Mouse (Mus musculus): Measurements from ENCODE around the gene Plxna2.

Plxna2 gene

DNA sequence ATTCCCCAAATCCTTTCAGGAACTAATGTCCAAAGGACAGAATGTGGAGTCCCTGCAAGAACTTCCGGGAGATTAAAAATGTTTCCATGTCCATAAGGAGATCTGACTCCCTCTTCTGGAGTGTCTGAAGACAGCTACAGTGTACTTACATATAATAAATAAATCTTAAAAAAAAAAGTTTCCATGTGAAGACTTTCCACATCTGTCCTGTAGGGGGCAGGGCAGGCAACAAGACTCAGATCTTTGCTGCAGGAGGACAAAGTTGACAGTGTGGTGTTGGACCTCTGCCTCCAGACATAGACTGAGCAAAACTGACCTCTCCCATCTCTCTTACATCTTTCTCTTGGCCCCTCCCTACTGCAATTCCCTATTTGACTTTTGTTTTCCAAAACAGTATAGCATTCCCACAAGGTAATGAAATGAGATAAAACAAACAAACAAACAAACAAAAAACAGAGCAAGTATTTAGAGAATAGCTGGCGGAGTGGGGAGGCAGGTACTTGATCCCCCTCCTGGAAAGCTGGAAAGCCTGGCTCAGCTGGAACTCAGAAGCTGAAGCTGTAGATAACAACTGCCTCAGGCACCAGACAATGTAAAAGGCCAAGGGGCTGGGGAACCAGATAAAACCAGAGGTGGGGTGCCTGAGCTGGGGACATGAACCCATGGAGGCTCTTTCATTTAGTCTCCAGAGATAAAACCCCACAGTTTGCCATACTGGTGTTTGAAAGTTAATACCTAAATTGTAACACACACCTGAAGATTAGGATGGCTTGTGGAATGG lies 143.6 kb downstream of the Plxna2 start:
- no peak for DNase-seq (ENCODE audit: low read depth in 2 of 2, low spot score in 2 of 2)

GRCm38 (mm10) chr1:194762896-194763295 lies 144.9 kb downstream of the Plxna2 start:
- no peak for DNase-seq (ENCODE audit: low read depth in 2 of 2, low spot score in 2 of 2)

DNA sequence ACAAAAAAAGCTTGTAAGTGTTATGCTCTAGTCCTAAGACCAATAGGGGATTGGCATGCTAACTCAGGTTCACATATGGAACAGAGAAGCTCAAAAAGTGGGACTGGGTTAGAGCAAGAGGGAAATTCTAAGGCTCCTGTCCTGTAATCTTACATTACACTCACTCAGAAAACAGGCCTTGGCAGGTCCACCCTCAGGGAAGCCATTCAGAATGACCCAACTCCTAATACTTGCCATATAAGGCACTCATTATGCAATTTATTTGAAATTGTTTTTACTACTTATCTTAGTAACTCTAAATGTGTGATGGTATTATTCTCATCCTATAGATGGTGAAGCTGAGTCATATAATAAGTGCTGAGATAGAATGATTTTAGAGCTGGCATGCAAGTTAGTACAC lies 146.9 kb downstream of the Plxna2 start:
- DNase-seq (ENCODE audit: low read depth in 2 of 2, low spot score in 2 of 2): no peak

DNA sequence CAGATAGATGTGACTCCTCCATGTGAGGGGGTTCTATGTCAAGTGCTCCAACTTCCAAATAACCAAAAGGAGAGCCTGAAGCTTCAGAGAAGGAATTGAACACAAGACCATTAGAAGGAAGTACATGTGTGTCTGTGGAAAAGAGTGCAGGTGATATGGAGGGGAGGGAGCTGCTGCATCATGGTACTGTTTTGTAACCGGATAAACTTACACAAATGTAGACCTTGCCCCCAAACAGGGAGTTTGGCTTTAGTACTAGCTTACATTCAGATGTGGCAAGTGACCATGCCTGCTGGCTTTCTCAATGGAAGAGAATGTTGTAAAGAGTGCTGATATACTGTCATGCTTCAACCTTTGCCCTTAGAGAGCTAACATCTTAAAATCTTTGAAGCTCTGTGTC lies 150.8 kb downstream of the Plxna2 start:
- DNase-seq (ENCODE audit: low read depth in 2 of 2, low spot score in 2 of 2): no peak

DNA sequence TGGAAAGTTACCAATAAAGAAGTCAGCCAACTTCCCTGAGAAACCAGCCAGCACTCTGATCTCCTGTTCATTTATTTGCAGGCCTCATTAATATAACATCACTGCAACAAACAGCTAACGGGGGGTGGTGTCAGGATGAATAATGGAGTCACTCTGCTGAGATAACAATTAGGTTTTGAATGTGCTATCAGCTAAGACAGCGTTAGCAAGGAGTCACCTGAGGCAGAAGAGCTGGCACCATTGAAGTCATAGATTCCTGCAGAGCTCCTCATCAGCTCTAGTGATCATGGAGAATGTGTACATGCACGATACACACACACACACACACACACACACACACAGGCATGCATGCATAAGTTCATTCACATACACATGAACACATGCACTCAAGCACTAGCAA lies 154.0 kb downstream of the Plxna2 start:
- no peak for DNase-seq (ENCODE audit: low read depth in 2 of 2, low spot score in 2 of 2)

DNA sequence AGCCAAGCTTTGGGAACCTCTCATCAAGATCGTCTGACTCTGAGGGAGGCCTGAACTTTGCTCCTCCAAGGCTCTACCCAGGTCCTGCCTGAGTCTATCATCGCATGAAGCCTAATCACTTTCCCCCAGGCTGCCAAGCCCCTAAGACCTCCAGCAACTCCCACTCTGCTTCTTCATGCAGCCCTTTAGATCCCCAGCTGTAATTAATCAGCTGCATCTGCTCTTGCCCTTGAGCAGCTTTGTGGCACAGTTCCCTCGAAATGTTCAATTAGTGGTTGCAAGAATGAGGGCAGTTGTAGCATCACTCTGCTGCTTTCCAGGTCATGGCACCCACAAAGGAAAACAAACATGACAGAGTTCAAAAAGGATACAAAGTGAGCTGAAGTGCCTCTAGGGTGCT lies 155.9 kb downstream of the Plxna2 start:
- DNase-seq (ENCODE audit: low read depth in 2 of 2, low spot score in 2 of 2): no peak

GRCm38 (mm10) chr1:194774350-194774749 lies 156.3 kb downstream of the Plxna2 start:
- DNase-seq (ENCODE audit: low read depth in 2 of 2, low spot score in 2 of 2): no peak

GRCm38 (mm10) chr1:194774754-194775153 lies 156.7 kb downstream of the Plxna2 start:
- no peak for DNase-seq (ENCODE audit: low read depth in 2 of 2, low spot score in 2 of 2)

DNA sequence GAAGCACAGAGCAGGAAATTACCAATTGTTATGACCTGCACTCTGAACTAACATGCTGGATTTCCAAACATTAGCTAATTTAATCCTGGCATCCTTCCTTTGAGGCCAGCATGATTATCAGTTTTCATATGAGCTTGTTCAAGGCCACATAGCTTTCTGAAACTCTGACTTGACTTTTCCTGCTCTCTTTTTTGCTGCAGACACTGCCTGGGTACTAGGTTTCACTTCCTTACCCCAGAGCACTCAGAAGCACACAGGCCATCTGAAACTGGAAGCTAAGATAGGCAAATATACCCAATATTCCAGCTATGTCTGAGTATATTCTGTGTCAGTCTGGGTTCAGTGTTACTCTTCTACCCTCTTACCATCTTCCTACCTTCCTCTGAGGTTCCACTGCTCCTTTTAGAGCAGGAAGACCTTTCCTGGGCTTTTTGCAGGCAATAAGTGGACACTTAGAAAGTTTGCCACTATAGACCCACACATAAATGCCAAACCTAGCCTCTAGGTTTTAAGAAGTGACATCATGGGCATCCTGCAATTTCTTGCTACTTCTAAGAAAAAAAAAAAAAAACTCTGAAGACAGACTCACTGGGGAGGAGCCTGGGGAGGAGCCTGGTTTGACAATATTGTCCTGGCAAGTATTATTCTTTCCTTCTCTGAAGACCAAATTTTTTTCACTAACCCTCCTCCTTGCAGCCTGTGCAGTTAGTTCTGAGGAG lies 157.8 kb downstream of the Plxna2 start:
- DNase-seq (ENCODE audit: low read depth in 2 of 2, low spot score in 2 of 2): no peak

GRCm38 (mm10) chr1:194776510-194777244 lies 158.7 kb downstream of the Plxna2 start:
- no peak for DNase-seq (ENCODE audit: low read depth in 2 of 2, low spot score in 2 of 2)

DNA sequence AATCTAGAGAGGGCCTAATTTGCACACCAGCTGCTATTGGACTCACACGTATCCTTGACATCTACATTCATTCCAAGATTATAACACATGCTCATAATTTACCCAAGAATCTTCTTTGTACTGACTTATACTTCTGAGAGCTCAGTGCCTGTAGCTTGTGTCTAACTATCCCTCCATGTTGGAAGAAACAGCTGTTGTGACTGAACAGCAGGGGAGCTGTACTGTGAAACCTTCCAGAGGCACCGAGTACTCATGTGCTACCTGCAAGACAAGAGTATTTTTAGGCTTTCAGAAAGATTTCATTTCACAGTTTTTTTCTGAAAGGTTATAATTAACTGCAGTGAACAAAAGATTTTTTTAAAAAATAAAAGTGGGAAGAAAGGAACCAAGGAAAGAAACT lies 159.6 kb downstream of the Plxna2 start:
- DNase-seq (ENCODE audit: low read depth in 2 of 2, low spot score in 2 of 2): no peak

DNA sequence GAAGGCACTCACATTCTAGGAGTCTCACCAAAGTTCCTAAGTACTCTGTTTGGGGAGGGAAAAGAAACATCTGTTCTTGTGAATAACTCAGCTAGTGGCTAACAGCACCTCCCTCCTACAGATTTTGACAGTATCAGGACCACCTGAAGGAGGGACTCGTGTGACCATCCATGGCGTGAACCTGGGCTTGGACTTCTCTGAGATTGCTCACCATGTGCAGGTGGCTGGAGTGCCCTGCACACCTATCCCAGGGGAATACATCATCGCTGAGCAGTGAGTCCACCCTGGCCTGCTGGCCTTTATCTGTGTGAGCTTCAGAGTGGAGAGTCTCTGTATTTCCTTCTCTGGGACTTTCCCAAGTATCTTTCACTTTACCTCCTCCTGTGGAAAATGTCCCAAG lies 162.4 kb downstream of the Plxna2 start:
- DNase-seq (ENCODE audit: low read depth in 2 of 2, low spot score in 2 of 2): no peak

- DNase-seq (ENCODE audit: low read depth in 2 of 2, low spot score in 2 of 2): no peak
Observed at GRCm38 (mm10) chr1:194780794-194781390, 162.9 kb downstream of the Plxna2 start.

GRCm38 (mm10) chr1:194781556-194781955 lies 163.5 kb downstream of the Plxna2 start:
- DNase-seq (ENCODE audit: low read depth in 2 of 2, low spot score in 2 of 2): no peak

DNA sequence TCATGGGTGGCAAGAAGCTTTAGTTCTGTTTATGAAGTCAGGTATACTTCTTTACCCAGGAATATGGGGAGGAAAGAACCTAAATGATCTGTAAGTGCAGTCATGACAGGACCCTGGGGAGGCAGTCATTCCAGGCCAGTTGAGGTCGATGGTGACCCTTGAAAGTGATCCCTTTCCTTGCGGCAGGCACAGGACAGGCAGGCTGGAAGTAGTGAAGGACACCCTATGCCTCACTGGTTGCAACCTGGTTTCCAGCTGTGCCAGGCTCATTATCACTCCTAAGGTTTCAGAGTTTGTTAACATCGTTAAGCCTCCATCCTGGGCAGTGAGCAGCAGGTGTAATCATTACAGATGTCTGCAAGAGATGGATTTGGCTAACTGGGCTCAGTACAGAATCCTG lies 164.3 kb downstream of the Plxna2 start:
- no peak for DNase-seq (ENCODE audit: low read depth in 2 of 2, low spot score in 2 of 2)

DNA sequence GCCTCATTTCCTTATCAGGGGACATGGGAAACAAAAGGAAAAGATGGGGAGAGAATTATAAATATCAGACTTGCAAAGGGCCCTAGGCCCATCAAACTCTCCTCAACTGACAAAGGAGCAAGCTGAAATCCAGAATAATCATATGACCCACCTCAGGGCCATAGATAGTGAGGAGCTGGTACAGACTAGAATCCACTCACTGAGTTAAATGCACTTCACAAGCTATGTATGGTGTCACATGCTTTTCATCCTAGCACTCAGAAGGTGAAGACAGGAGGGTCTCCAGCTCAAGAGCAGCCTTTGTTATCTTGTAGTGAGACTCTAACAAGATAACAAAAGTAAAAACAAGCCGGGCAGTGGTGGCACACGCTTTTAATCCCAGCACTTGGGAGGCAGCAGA lies 169.6 kb downstream of the Plxna2 start:
- no peak for DNase-seq (ENCODE audit: low read depth in 2 of 2, low spot score in 2 of 2)

DNA sequence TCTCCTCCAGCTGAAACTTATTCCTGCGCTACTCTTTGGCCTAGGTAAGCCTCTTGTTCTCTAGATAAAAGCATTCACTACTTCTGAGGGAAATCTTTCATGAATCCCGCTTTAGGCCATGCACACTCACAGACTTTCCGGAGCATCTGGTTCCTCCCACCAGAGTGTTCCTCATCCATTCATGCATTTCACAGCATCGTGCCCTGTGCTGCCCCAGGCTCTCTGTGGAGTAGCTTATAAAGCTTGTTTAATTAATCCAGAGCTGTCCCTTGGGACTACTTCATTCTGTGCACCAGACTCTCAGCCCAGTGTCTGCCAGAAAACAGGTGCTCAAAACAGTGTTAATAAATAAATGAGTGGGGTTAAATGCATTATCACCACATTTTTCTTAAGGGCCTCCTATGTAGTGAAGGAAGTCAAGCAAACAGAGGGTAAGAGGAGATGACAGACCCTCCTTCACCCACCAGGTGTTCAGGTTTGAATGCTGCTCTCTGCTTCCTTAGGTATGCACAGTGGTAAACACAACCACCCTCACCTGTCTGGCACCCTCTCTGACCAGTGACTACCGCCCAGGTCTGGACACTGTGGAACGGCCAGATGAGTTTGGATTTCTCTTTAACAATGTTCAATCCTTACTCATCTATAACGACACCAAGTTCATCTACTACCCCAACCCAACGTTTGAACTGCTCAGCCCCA lies 175.4 kb downstream of the Plxna2 start:
- DNase-seq (ENCODE audit: low read depth in 2 of 2, low spot score in 2 of 2): no peak

- DNase-seq (ENCODE audit: low read depth in 2 of 2, low spot score in 2 of 2): no peak
Observed at GRCm38 (mm10) chr1:194795316-194795715, 177.3 kb downstream of the Plxna2 start.

DNA sequence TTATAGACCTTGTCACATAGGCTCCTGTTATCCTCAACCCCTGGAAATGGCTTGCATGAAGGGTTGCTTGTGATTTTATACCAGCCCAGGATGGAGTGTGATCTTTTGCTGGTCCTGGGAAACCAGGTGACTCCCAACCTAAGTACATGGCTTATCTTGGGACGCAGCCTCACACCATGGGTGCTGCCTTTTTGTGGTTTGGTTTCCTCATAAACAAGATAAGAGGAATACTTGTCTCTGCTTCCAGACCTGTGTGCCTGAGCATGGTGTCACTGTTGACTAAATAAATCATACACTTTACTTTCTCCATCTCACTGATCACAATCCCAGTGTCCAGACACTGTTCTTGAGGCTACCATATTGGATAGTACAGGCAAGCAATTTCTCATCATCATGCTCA lies 179.8 kb downstream of the Plxna2 start:
- no peak for DNase-seq (ENCODE audit: low read depth in 2 of 2, low spot score in 2 of 2)

DNA sequence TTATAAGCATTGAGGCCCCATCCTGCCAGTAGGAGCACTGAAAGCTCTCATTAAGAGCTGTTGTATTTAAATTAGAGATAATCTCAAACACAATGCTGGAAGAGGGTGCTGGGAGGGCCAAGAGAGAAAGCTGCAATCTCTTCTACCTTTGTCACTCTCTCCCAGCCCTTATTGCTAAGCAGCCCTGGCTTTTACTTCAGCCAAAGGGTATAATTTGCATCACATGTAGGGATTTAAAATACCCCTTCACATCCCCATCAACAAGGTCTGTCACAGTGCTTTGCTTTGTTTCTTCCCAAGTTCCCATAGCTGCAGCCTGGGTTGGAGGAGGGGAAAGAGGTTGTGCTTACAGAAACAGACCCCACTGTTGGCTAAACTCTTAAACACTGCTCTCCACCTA lies 180.5 kb downstream of the Plxna2 start:
- DNase-seq (ENCODE audit: low read depth in 2 of 2, low spot score in 2 of 2): no peak

DNA sequence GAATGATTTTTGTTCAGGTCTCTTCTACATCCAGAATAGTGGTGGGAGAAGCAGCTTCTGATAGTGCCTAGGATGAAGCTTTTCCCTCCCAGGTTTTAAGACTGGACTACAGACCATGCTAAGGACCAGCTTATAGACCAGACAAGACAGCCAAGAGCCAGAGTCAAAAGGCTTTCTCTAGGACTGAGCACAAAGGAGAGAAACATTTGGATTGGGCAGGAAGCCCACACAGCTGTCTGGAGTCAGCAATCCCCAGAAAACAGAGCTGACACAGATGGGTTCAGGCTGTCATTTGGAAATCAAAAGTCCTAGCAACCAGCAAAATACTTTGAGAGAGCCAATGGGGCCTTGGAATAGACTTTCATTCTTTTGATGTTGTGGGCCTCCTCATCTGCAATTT lies 190.2 kb downstream of the Plxna2 start:
- no peak for DNase-seq (ENCODE audit: low read depth in 2 of 2, low spot score in 2 of 2)
